In the genomic region with DNA sequence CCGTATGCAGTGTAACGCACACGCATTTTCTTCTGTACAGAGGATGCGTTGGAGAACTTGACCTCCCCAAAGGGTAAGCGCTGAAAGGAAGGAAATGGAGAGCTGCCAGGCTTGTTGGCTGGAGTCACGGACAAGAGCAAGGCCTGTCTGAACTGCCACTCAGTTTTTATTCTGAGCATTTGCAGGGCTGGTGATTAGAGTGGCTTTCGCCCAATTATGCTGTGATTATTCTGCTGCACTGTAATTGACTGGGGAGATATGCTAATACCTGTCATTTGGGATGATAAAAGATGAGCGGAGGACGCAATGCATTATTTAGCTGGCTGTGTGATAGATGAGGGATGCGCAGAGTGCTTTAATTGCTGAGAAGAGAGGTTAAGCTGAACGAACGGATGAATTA, we compare ENCODE assay signal across 8 mouse cellular contexts.
A peak's percentile ranks its signal among the peaks of the same experiment; 100 is the strongest.
DNase-seq lines count a peak whose midpoint lies in the region; ATAC-seq and TF ChIP-seq lines count a peak whose summit lies in the region.

No protein-coding gene starts in this region.

- no peak for TF ChIP-seq POLR2A in olfactory bulb, adult 2 months (IDR thresholded peaks at IDR 0.05; ENCODE audit: insufficient read depth, low read depth, low read length)

- no peak overlapping the region for H3K4me2 ChIP-seq in midbrain, embryonic 12.5 days (replicated peaks)
- H3K4me2 ChIP-seq in midbrain, embryonic 11.5 days, result no peak overlapping the region
- no peak overlapping the region for H3K4me2 ChIP-seq in heart, postnatal 0 days (ENCODE audit: low read depth, low read length)

- no peak overlapping the region for H3K4me3 ChIP-seq in midbrain, embryonic 12.5 days
- H3K4me3 ChIP-seq in midbrain, embryonic 11.5 days (ENCODE audit: low read depth, low read length), result no peak overlapping the region
- no peak overlapping the region for H3K4me3 ChIP-seq in heart, postnatal 0 days (ENCODE audit: low read depth, low read length)
- H3K4me3 ChIP-seq in olfactory bulb, adult 2 months (ENCODE audit: insufficient read depth, low read depth, low read length), result no peak overlapping the region

- no peak for TF ChIP-seq EP300 in heart, postnatal 0 days (IDR thresholded peaks at IDR 0.05; ENCODE audit: low read depth)

- no peaks in the 10 kb centered on the region for H3K36me3 ChIP-seq in midbrain, embryonic 12.5 days
- H3K36me3 ChIP-seq in midbrain, embryonic 11.5 days (ENCODE audit: control insufficient read depth, insufficient read depth, low read length), result no peaks in the 10 kb centered on the region
- H3K36me3 ChIP-seq in heart, postnatal 0 days (replicated peaks; ENCODE audit: control insufficient read depth, insufficient read depth, low read length), result no peaks in the 10 kb centered on the region

- H3K9me3 ChIP-seq in midbrain, embryonic 12.5 days, result no peaks in the 10 kb centered on the region
- no peaks in the 10 kb centered on the region for H3K9me3 ChIP-seq in midbrain, embryonic 11.5 days (ENCODE audit: control insufficient read depth, low read length)
- H3K9me3 ChIP-seq in heart, postnatal 0 days (replicated peaks; ENCODE audit: control insufficient read depth, low read length), result no peaks in the 10 kb centered on the region

- no peak for DNase-seq in midbrain, embryonic 11.5 days (ENCODE audit: low spot score, missing footprints)
- peak; percentile 81 for DNase-seq in cerebellum, adult 9-10 months
- DNase-seq in heart, postnatal 0 days (ENCODE audit: low spot score), result peak; percentile 26
- DNase-seq in thymus, adult 18-20 months, result no peak
- no peak for DNase-seq in layer of hippocampus, adult 8-10 months (ENCODE audit: low spot score in 2 of 2)

- no peak overlapping the region for H3K9ac ChIP-seq in midbrain, embryonic 12.5 days (replicated peaks)
- no peak overlapping the region for H3K9ac ChIP-seq in midbrain, embryonic 11.5 days (ENCODE audit: low read length)
- no peak overlapping the region for H3K9ac ChIP-seq in heart, postnatal 0 days (replicated peaks; ENCODE audit: low read depth, low read length)

- H3K27ac ChIP-seq in midbrain, embryonic 12.5 days (replicated peaks), result peak overlapping the region; percentile 70
- no peak overlapping the region for H3K27ac ChIP-seq in midbrain, embryonic 11.5 days (ENCODE audit: low read depth, low read length)
- H3K27ac ChIP-seq in heart, postnatal 0 days (ENCODE audit: low read depth), result no peak overlapping the region
- peak overlapping the region; percentile 41; the same call in 1 of the 2 replicates for H3K27ac ChIP-seq in olfactory bulb, adult 2 months (ENCODE audit: insufficient read depth, low read depth, low read length)

- ATAC-seq in midbrain, embryonic 12.5 days (ENCODE audit: low FRiP score, low read depth), result peak; percentile 70; the same call in 1 of the 2 replicates
- ATAC-seq in midbrain, embryonic 11.5 days (ENCODE audit: low FRiP score), result no peak
- no peak for ATAC-seq in heart, postnatal 0 days (ENCODE audit: insufficient read depth, low read depth)
- ATAC-seq in erythroblast, adult 5-6 weeks (replicated peaks; ENCODE audit: low FRiP score, poor library complexity, severe bottlenecking), result no peak

- WGBS in midbrain, embryonic 12.5 days, result 53% methylated on average over 12 of the region's 12 CpGs
- 78% methylated on average over 12 of the region's 12 CpGs for WGBS in midbrain, embryonic 11.5 days
- WGBS in heart, postnatal 0 days, result 20% methylated on average over 12 of the region's 12 CpGs
- 36% methylated on average over 12 of the region's 12 CpGs for WGBS in olfactory bulb, adult 2 months

- H3K27me3 ChIP-seq in midbrain, embryonic 12.5 days, result no peaks in the 10 kb centered on the region
- H3K27me3 ChIP-seq in midbrain, embryonic 11.5 days (ENCODE audit: control insufficient read depth, insufficient read depth, low read length), result no peaks in the 10 kb centered on the region
- no peaks in the 10 kb centered on the region for H3K27me3 ChIP-seq in heart, postnatal 0 days (ENCODE audit: control insufficient read depth, insufficient read depth, low read length)

- no peak for TF ChIP-seq CTCF in heart, postnatal 0 days (IDR thresholded peaks at IDR 0.05; ENCODE audit: low read depth)
- no peak for TF ChIP-seq CTCF in olfactory bulb, adult 2 months (IDR thresholded peaks at IDR 0.05; ENCODE audit: insufficient read depth, low read depth, low read length)

- peaks cover 37% of the 10 kb centered on the region for H3K4me1 ChIP-seq in midbrain, embryonic 12.5 days
- H3K4me1 ChIP-seq in midbrain, embryonic 11.5 days (ENCODE audit: control insufficient read depth, insufficient read depth, low read length), result peaks cover 4% of the 10 kb centered on the region; the same call in 1 of the 2 replicates
- H3K4me1 ChIP-seq in heart, postnatal 0 days (ENCODE audit: control insufficient read depth, insufficient read depth), result peaks cover 32% of the 10 kb centered on the region
- H3K4me1 ChIP-seq in olfactory bulb, adult 2 months (ENCODE audit: control insufficient read depth, insufficient read depth, low read length), result peaks cover 18% of the 10 kb centered on the region

Comparison
In these comparisons a context has a peak if more than half of its experiments do, and no peak if none do; other contexts are left out.
1. H3K27ac ChIP-seq: peak in midbrain, embryonic 12.5 days (single experiment) and olfactory bulb, adult 2 months (single experiment); none in midbrain, embryonic 11.5 days (single experiment) and heart, postnatal 0 days (single experiment).
2. DNase-seq: peak in cerebellum, adult 9-10 months (single experiment) and heart, postnatal 0 days (single experiment); none in midbrain, embryonic 11.5 days (single experiment), thymus, adult 18-20 months (0 of 2) and layer of hippocampus, adult 8-10 months (0 of 2).